Mouse (Mus musculus): Measurements from ENCODE around the gene Atg4d. TPM values are rescaled to one million over a fixed set of nuclear protein-coding genes. Genes with fewer than 3 reads are reported as not detected.

Atg4d gene
- polyA plus RNA-seq, 1 experiment from 2014 or later, result 45.5 TPM

DNA sequence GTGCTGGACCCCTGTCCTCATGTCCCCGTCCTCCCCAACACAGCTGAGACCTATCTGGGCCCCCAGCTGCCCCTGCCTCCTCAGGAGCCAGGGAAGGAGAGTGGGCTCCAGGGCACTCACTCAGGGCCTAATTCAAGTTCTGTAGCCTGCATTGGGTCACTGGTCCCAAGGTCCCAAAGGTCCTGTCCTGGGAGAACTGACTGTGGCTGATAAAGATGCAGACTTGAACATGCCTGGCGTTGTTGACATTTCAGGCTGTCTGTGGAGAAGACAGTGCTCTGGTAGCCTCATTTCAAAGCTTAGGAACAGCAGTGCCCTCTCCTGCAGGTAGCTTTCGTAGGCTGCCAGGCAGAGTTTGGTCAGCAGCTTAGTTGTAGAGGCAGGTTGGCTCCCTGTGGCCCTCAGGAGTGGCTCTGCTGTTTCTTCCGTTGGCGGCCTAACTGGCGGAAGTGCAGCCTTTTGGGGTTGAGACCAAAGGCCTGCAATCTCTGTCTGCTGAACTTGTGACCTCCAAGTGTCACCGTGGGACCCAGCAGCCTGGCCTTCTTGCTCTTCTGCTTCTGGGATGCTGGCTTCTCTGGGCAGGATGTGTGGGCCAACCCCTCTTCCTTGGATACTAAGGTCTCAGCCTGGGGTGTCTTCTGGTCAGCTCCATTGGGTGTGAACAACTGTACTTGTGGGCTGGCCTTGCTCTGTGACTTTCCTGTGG lies 8.6 kb downstream of the Atg4d start:
- Histone ChIP-seq H3K4me2 (no peak overlapping the region), H3K27me3 (ENCODE audit: control insufficient read depth, insufficient read depth, low read length) (no peaks in the 10 kb centered on the region), H3K4me3 (ENCODE audit: low read depth, low read length) (no peak overlapping the region), H3K36me3 (ENCODE audit: control insufficient read depth, insufficient read depth, low read length) (peaks cover 56% of the 10 kb centered on the region), H3K9me3 (replicated peaks; ENCODE audit: control insufficient read depth, low read length) (no peaks in the 10 kb centered on the region), H3K9ac (ENCODE audit: low read depth, low read length) (no peak overlapping the region), H3K4me1 (ENCODE audit: control insufficient read depth, insufficient read depth, low read length) (peaks cover 15% of the 10 kb centered on the region), H3K27ac (ENCODE audit: low read depth, low read length) (peak overlapping the region; percentile 55)
- WGBS (ENCODE audit: insufficient replicate concordance), result 56% methylated on average over 7 of the region's 7 CpGs
- ATAC-seq (replicated peaks; ENCODE audit: insufficient number of reproducible peaks, low FRiP score, low TSS enrichment), result no peak

DNA sequence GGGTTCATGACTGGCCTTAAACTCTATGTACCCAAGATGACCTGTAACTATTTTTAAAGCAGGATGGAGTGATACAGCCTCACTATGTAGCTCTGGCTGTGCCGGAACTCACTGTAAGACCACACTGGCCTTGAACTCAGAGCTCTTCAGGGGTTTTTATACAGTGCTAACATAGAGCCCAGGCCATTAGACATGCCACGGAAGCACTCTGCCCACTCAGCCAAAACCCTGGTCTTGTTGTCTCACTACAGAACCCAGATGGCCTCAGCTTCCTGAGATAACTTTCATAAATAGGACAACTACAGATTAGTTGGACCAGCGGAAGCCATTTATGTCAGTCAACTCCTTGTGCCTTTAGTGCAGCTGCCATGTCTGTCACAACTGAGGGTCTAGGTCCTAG lies 9.2 kb downstream of the Atg4d start:
- Histone ChIP-seq H3K4me1 (ENCODE audit: control insufficient read depth, insufficient read depth, low read length) (peaks cover 15% of the 10 kb centered on the region), H3K9ac (ENCODE audit: low read depth, low read length) (no peak overlapping the region), H3K4me3 (ENCODE audit: low read depth, low read length) (no peak overlapping the region), H3K4me2 (no peak overlapping the region), H3K27me3 (ENCODE audit: control insufficient read depth, insufficient read depth, low read length) (no peaks in the 10 kb centered on the region), H3K27ac (ENCODE audit: low read depth, low read length) (peak overlapping the region; percentile 55; the same call in 1 of the 2 replicates), H3K36me3 (ENCODE audit: control insufficient read depth, insufficient read depth, low read length) (peaks cover 62% of the 10 kb centered on the region), H3K9me3 (replicated peaks; ENCODE audit: control insufficient read depth, low read length) (no peaks in the 10 kb centered on the region)
- ATAC-seq (replicated peaks; ENCODE audit: insufficient number of reproducible peaks, low FRiP score, low TSS enrichment), result no peak
- WGBS (ENCODE audit: insufficient replicate concordance), result 68% methylated on average over 3 of the region's 3 CpGs

DNA sequence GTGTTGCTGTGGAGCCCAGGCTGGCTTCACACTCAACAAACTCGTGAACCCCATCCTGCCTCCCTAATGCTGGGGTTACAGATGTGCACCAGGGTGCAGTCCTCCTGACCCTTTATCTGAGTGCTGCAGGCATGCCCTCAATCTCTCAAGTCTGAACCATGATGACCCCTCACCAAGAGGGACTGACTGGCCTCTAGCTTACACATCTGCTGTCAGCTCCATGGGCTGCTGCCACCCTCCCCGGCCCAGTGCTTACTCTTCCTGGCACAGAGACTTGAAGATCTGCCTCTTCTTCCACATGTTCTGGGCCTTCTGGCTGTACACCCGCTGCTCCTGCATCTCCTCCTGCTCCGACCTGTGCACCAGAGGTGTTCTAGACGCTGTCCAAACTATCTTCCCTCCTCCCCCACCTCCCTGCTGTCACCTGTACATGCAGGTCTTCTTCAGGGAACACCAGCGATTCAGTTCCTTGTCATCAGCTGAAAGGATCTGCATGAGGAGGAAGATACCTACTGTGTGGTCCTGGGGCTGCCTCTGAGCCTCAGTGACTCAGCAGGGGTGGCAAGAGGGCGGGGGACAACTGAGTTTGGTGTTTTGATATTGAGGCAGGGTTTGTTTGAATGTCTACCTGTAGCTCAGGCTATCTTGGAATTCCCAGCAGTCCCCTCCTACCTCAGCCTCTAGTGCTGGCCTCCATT lies 10.1 kb downstream of the Atg4d start:
- H3K9ac ChIP-seq (ENCODE audit: low read depth, low read length), result no peak overlapping the region
- no peak overlapping the region for H3K4me3 ChIP-seq (ENCODE audit: low read depth, low read length)
- WGBS (ENCODE audit: insufficient replicate concordance), result 82% methylated on average over 7 of the region's 7 CpGs
- H3K4me1 ChIP-seq (ENCODE audit: control insufficient read depth, insufficient read depth, low read length), result peaks cover 15% of the 10 kb centered on the region
- ATAC-seq (replicated peaks; ENCODE audit: insufficient number of reproducible peaks, low FRiP score, low TSS enrichment), result 0 out of 2 replicates have a peak, but pooled peaks have one; percentile 19
- H3K9me3 ChIP-seq (replicated peaks; ENCODE audit: control insufficient read depth, low read length), result no peaks in the 10 kb centered on the region
- H3K27ac ChIP-seq (ENCODE audit: low read depth, low read length), result no peak overlapping the region
- H3K27me3 ChIP-seq (ENCODE audit: control insufficient read depth, insufficient read depth, low read length), result no peaks in the 10 kb centered on the region
- peaks cover 59% of the 10 kb centered on the region for H3K36me3 ChIP-seq (ENCODE audit: control insufficient read depth, insufficient read depth, low read length)
- no peak overlapping the region for H3K4me2 ChIP-seq

DNA sequence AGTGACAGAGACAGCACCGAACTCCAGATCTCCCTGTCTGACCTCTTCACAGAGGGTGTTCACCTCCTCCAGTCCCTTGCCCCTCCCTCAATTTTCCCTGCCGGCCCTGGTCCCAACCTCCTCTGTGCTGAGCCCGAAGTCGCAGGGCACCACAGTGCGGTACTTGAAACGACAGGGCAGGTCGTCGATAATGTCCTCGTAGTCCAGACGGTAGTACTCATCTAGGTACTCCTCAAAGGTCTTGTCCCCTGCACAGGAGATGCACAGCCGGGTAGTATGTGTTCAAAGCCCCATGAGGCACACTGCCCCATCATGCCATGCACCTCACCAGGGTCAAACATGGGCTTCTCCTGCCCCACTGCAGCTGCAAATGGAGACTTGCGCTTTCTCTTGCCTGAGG lies 10.6 kb downstream of the Atg4d start:
- H3K36me3 ChIP-seq (ENCODE audit: control insufficient read depth, insufficient read depth, low read length), result peaks cover 54% of the 10 kb centered on the region
- no peak overlapping the region for H3K27ac ChIP-seq (ENCODE audit: low read depth, low read length)
- no peaks in the 10 kb centered on the region for H3K27me3 ChIP-seq (ENCODE audit: control insufficient read depth, insufficient read depth, low read length)
- no peak overlapping the region for H3K4me3 ChIP-seq (ENCODE audit: low read depth, low read length)
- no peak for ATAC-seq (replicated peaks; ENCODE audit: insufficient number of reproducible peaks, low FRiP score, low TSS enrichment)
- H3K9me3 ChIP-seq (replicated peaks; ENCODE audit: control insufficient read depth, low read length), result no peaks in the 10 kb centered on the region
- H3K9ac ChIP-seq (ENCODE audit: low read depth, low read length), result no peak overlapping the region
- 87% methylated on average over 12 of the region's 12 CpGs for WGBS (ENCODE audit: insufficient replicate concordance)
- peaks cover 15% of the 10 kb centered on the region for H3K4me1 ChIP-seq (ENCODE audit: control insufficient read depth, insufficient read depth, low read length)
- no peak overlapping the region for H3K4me2 ChIP-seq

DNA sequence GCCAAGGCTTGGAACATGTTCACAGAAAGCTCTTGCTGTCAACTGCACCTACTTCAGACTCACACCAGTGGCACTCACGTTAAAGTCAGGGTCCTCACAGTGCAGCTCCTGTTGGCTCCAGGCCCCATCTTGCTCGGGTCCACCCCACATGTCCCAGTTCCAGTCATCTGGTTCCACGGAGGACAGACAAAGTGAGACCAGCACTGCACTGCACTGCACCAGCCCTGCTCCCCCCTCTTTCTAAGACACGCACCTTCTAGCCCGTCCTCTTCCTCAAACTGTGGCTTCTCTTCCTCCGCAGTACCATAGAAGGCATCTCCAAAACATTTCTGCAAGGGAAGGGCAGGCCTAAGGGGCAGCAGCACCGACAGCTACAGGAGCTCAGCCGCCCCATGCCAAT lies 11.2 kb downstream of the Atg4d start:
- Histone ChIP-seq H3K4me1 (ENCODE audit: control insufficient read depth, insufficient read depth, low read length) (peaks cover 15% of the 10 kb centered on the region), H3K4me2 (no peak overlapping the region), H3K27me3 (ENCODE audit: control insufficient read depth, insufficient read depth, low read length) (no peaks in the 10 kb centered on the region), H3K9me3 (replicated peaks; ENCODE audit: control insufficient read depth, low read length) (no peaks in the 10 kb centered on the region), H3K27ac (ENCODE audit: low read depth, low read length) (no peak overlapping the region), H3K36me3 (ENCODE audit: control insufficient read depth, insufficient read depth, low read length) (peaks cover 53% of the 10 kb centered on the region), H3K4me3 (ENCODE audit: low read depth, low read length) (no peak overlapping the region), H3K9ac (ENCODE audit: low read depth, low read length) (no peak overlapping the region)
- ATAC-seq (replicated peaks; ENCODE audit: insufficient number of reproducible peaks, low FRiP score, low TSS enrichment), result no peak
- WGBS (ENCODE audit: insufficient replicate concordance), result 88% methylated on average over 8 of the region's 8 CpGs

DNA sequence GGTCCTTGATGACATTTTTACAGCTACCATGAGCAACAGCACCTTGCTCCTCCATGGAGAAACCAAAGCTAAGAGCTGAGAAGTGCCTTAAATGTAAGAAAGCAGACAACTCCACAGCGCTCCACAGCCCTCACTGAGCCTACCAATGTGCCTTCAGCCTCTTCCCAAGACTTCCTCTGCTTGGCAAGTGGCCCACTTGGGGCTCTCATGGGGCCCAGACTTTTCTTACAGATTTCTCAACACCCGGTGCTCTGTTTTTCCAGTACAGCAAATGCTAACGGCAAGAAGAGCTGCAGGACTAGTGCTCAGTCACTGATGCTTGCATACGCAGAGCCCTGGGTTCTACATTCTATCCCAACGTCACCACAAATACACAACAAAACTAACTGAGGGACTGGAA lies 12.7 kb downstream of the Atg4d start:
- peaks cover 15% of the 10 kb centered on the region for H3K4me1 ChIP-seq (ENCODE audit: control insufficient read depth, insufficient read depth, low read length)
- 95% methylated on average over 5 of the region's 5 CpGs for WGBS (ENCODE audit: insufficient replicate concordance)
- H3K36me3 ChIP-seq (ENCODE audit: control insufficient read depth, insufficient read depth, low read length), result peaks cover 49% of the 10 kb centered on the region
- no peaks in the 10 kb centered on the region for H3K27me3 ChIP-seq (ENCODE audit: control insufficient read depth, insufficient read depth, low read length)
- no peak overlapping the region for H3K9ac ChIP-seq (ENCODE audit: low read depth, low read length)
- no peak overlapping the region for H3K4me3 ChIP-seq (ENCODE audit: low read depth, low read length)
- H3K9me3 ChIP-seq (replicated peaks; ENCODE audit: control insufficient read depth, low read length), result no peaks in the 10 kb centered on the region
- H3K4me2 ChIP-seq, result no peak overlapping the region
- no peak for ATAC-seq (replicated peaks; ENCODE audit: insufficient number of reproducible peaks, low FRiP score, low TSS enrichment)
- H3K27ac ChIP-seq (ENCODE audit: low read depth, low read length), result no peak overlapping the region

DNA sequence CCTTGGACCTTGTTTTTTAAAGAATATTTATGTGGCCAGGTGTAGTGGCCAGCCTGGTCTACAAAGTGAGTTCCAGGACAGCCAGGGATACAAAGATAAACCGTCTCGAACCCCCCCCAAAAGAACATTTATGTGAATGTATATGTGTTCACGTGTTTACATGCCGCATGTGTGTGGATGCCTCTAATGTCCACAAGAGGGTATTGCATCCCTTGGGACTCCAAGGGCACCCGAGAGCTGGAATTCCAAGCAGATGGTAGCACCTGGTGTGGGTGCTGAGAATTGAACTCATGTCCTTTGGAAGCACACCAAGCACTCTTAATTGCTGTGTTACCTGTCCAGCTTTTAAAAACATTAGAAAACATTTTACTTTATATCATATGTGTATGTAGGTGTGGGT lies 18.5 kb downstream of the Atg4d start:
- no peak overlapping the region for H3K9ac ChIP-seq (ENCODE audit: low read depth, low read length)
- peaks cover 11% of the 10 kb centered on the region for H3K4me1 ChIP-seq (ENCODE audit: control insufficient read depth, insufficient read depth, low read length)
- no peak for ATAC-seq (replicated peaks; ENCODE audit: insufficient number of reproducible peaks, low FRiP score, low TSS enrichment)
- no peak overlapping the region for H3K27ac ChIP-seq (ENCODE audit: low read depth, low read length)
- no peak overlapping the region for H3K4me3 ChIP-seq (ENCODE audit: low read depth, low read length)
- no peaks in the 10 kb centered on the region for H3K27me3 ChIP-seq (ENCODE audit: control insufficient read depth, insufficient read depth, low read length)
- WGBS (ENCODE audit: insufficient replicate concordance), result 90% methylated on average over 5 of the region's 5 CpGs
- H3K36me3 ChIP-seq (ENCODE audit: control insufficient read depth, insufficient read depth, low read length), result peaks cover 28% of the 10 kb centered on the region
- H3K4me2 ChIP-seq, result no peak overlapping the region
- H3K9me3 ChIP-seq (replicated peaks; ENCODE audit: control insufficient read depth, low read length), result no peaks in the 10 kb centered on the region

DNA sequence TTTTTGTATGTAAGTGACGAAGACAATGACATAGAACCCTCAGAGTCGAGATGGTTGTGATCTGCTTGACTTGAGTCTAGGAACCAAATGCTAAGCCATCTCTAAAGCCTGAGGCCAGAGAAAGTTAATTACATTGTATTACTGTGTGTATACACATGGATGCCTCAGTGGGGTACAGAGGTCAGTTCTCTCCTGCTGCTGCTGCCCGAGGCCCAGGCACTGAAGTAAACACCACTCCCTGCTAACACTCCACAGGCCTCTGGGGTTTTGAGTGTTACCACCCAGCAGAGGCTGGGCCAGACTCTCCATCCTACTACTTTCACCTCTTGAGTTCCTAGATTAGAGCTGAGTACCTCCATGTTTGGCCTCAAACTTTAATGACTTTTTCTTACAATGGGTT lies 18.9 kb downstream of the Atg4d start:
- H3K27me3 ChIP-seq (ENCODE audit: control insufficient read depth, insufficient read depth, low read length), result no peaks in the 10 kb centered on the region
- no peaks in the 10 kb centered on the region for H3K9me3 ChIP-seq (replicated peaks; ENCODE audit: control insufficient read depth, low read length)
- H3K4me3 ChIP-seq (ENCODE audit: low read depth, low read length), result no peak overlapping the region
- H3K4me1 ChIP-seq (ENCODE audit: control insufficient read depth, insufficient read depth, low read length), result peaks cover 15% of the 10 kb centered on the region
- H3K36me3 ChIP-seq (ENCODE audit: control insufficient read depth, insufficient read depth, low read length), result peaks cover 27% of the 10 kb centered on the region
- no peak for ATAC-seq (replicated peaks; ENCODE audit: insufficient number of reproducible peaks, low FRiP score, low TSS enrichment)
- no peak overlapping the region for H3K27ac ChIP-seq (ENCODE audit: low read depth, low read length)
- 83% methylated on average over 3 of the region's 3 CpGs for WGBS (ENCODE audit: insufficient replicate concordance)
- no peak overlapping the region for H3K9ac ChIP-seq (ENCODE audit: low read depth, low read length)
- no peak overlapping the region for H3K4me2 ChIP-seq
